Mouse (Mus musculus) stomach, embryonic 15.5 days (tissue): ENCODE results near the gene Tnnt2. TPM values are rescaled to one million over a fixed set of nuclear protein-coding genes. Genes with fewer than 3 reads are reported as not detected.

ENCODE experiments used
- ATAC-seq: fragments of 200-750 bp; cut with Nextera tagmentation; 2 replicates; pipeline ENCODE4 v1.8.0; 2017; ENCODE audit warnings: low read depth, moderate number of reproducible peaks, moderate TSS enrichment; ENCODE audit not compliant: insufficient read depth, low FRiP score
- H3K27ac ChIP-seq: fragments of 300-500 bp; sonication (generic); 2 replicates; pipeline ENCODE4 v1.5.1; 2015; ENCODE audit warnings: mild to moderate bottlenecking, inconsistent platforms
- H3K27me3 ChIP-seq: fragments of 300-500 bp; sonication (generic); replicated peaks from 2 replicates; pipeline ENCODE4 v1.6.1; 2015; ENCODE audit warnings: inconsistent platforms
- H3K36me3 ChIP-seq: fragments of 300-500 bp; sonication (generic); 2 replicates; pipeline ENCODE4 v1.6.1; 2015; ENCODE audit warnings: inconsistent platforms
- H3K4me1 ChIP-seq: fragments of 300-500 bp; sonication (generic); 2 replicates; pipeline ENCODE4 v1.6.1; 2015; ENCODE audit warnings: inconsistent platforms
- H3K4me2 ChIP-seq: fragments of 300-500 bp; sonication (generic); 2 replicates; pipeline ENCODE4 v1.6.1; 2015; ENCODE audit warnings: mild to moderate bottlenecking, inconsistent platforms
- H3K4me3 ChIP-seq: fragments of 300-500 bp; sonication (generic); replicated peaks from 2 replicates; pipeline ENCODE4 v1.5.1; 2015; ENCODE audit warnings: inconsistent platforms
- H3K9ac ChIP-seq: fragments of 300-500 bp; sonication (generic); 2 replicates; pipeline ENCODE4 v1.6.1; 2015; ENCODE audit warnings: inconsistent platforms
- H3K9me3 ChIP-seq: fragments of 300-500 bp; sonication (generic); 2 replicates; pipeline ENCODE4 v1.6.1; 2016; ENCODE audit warnings: inconsistent platforms
- WGBS: fragments of 180-500 bp; shearing (Covaris S2); methylation state at CpG from one replicate; pipeline ENCODE4 v1.1.7; 2015; 5-methylcytosine and 5-hydroxymethylcytosine counted together
- polyA plus RNA-seq: library from polyadenylated mRNA; unstranded; fragments of >200 nt; fragmentation: Nextera tagmentation; extraction: Ambion mirVana; gene quantifications from 2 replicates; pipeline ENCODE4 v1.2.1, GENCODE M21; 2015

Gene Tnnt2
- polyA plus RNA-seq, 1 experiment from 2014 or later: 18.7 TPM

- H3K36me3 ChIP-seq: no peaks in the 10 kb centered on the region
- peaks cover 22% of the 10 kb centered on the region; the same call in 1 of the 2 replicates for H3K4me1 ChIP-seq
- 66% methylated on average over 16 of the region's 16 CpGs for WGBS
- ATAC-seq: peak; percentile 24; the same call in 1 of the 2 replicates
- no peak overlapping the region for H3K9ac ChIP-seq
- peak overlapping the region; percentile 90 for H3K4me2 ChIP-seq
- H3K9me3 ChIP-seq: no peaks in the 10 kb centered on the region
- H3K27ac ChIP-seq: peak overlapping the region; percentile 86
- H3K4me3 ChIP-seq: peak overlapping the region; percentile 54
- peaks cover 30% of the 10 kb centered on the region for H3K27me3 ChIP-seq
Measured at GRCm38 (mm10) chr1:135820736-135821364, 15.3 kb upstream of the Tnnt2 start.

- WGBS: 77% methylated on average over 7 of the region's 7 CpGs
- Histone ChIP-seq H3K4me1 (peaks cover 22% of the 10 kb centered on the region; the same call in 1 of the 2 replicates), H3K9me3 (no peaks in the 10 kb centered on the region), H3K27ac (peak overlapping the region; percentile 49), H3K4me3 (peak overlapping the region; percentile 9; the same call in 1 of the 2 replicates), H3K4me2 (peak overlapping the region; percentile 90), H3K9ac (no peak overlapping the region), H3K36me3 (no peaks in the 10 kb centered on the region), H3K27me3 (peaks cover 26% of the 10 kb centered on the region)
- ATAC-seq: no peak
Measured at GRCm38 (mm10) chr1:135821780-135822179, 14.4 kb upstream of the Tnnt2 start.

- Histone ChIP-seq H3K4me2 (no peak overlapping the region), H3K27me3 (no peaks in the 10 kb centered on the region), H3K9me3 (no peaks in the 10 kb centered on the region), H3K36me3 (no peaks in the 10 kb centered on the region), H3K9ac (no peak overlapping the region), H3K4me1 (no peaks in the 10 kb centered on the region), H3K4me3 (no peak overlapping the region), H3K27ac (no peak overlapping the region)
- no peak for ATAC-seq
- 22% methylated on average over 1 of the region's 1 CpGs for WGBS
Measured at GRCm38 (mm10) chr1:135828918-135829317, 7.2 kb upstream of the Tnnt2 start.

- WGBS: 59% methylated on average over 6 of the region's 6 CpGs
- H3K4me1 ChIP-seq: peaks cover 4% of the 10 kb centered on the region; the same call in 1 of the 2 replicates
- H3K9me3 ChIP-seq: no peaks in the 10 kb centered on the region
- ATAC-seq: no peak
- H3K27me3 ChIP-seq: no peaks in the 10 kb centered on the region
- H3K4me3 ChIP-seq: no peak overlapping the region
- no peak overlapping the region for H3K27ac ChIP-seq
- no peak overlapping the region for H3K4me2 ChIP-seq
- no peak overlapping the region for H3K9ac ChIP-seq
- no peaks in the 10 kb centered on the region for H3K36me3 ChIP-seq
Measured at GRCm38 (mm10) chr1:135834206-135834859, 1.8 kb upstream of the Tnnt2 start.

GRCm38 (mm10) chr1:135834983-135835382, 1.2 kb upstream of the Tnnt2 start:
- no peaks in the 10 kb centered on the region for H3K9me3 ChIP-seq
- no peak overlapping the region for H3K4me3 ChIP-seq
- WGBS: 78% methylated on average over 8 of the region's 8 CpGs
- H3K27me3 ChIP-seq: no peaks in the 10 kb centered on the region
- peaks cover 4% of the 10 kb centered on the region; the same call in 1 of the 2 replicates for H3K4me1 ChIP-seq
- no peaks in the 10 kb centered on the region for H3K36me3 ChIP-seq
- H3K4me2 ChIP-seq: no peak overlapping the region
- H3K27ac ChIP-seq: no peak overlapping the region
- no peak overlapping the region for H3K9ac ChIP-seq
- no peak for ATAC-seq

- no peaks in the 10 kb centered on the region for H3K36me3 ChIP-seq
- H3K4me3 ChIP-seq: no peak overlapping the region
- ATAC-seq: no peak
- H3K9me3 ChIP-seq: no peaks in the 10 kb centered on the region
- no peak overlapping the region for H3K27ac ChIP-seq
- H3K4me2 ChIP-seq: no peak overlapping the region
- no peaks in the 10 kb centered on the region for H3K27me3 ChIP-seq
- H3K4me1 ChIP-seq: peaks cover 4% of the 10 kb centered on the region; the same call in 1 of the 2 replicates
- H3K9ac ChIP-seq: no peak overlapping the region
- 63% methylated on average over 4 of the region's 4 CpGs for WGBS
Measured at GRCm38 (mm10) chr1:135838626-135839025, 2.5 kb downstream of the Tnnt2 start.

- Histone ChIP-seq H3K4me2 (no peak overlapping the region), H3K9me3 (no peaks in the 10 kb centered on the region), H3K27ac (no peak overlapping the region), H3K4me3 (no peak overlapping the region), H3K36me3 (no peaks in the 10 kb centered on the region), H3K27me3 (no peaks in the 10 kb centered on the region), H3K4me1 (peaks cover 4% of the 10 kb centered on the region; the same call in 1 of the 2 replicates), H3K9ac (no peak overlapping the region)
- WGBS: 83% methylated on average over 6 of the region's 6 CpGs
- no peak for ATAC-seq
Measured at GRCm38 (mm10) chr1:135839065-135839464, 2.9 kb downstream of the Tnnt2 start.

- H3K4me3 ChIP-seq: no peak overlapping the region
- no peak overlapping the region for H3K27ac ChIP-seq
- 67% methylated on average over 15 of the region's 15 CpGs for WGBS
- no peak for ATAC-seq
- H3K4me1 ChIP-seq: peaks cover 4% of the 10 kb centered on the region; the same call in 1 of the 2 replicates
- no peak overlapping the region for H3K9ac ChIP-seq
- H3K36me3 ChIP-seq: no peaks in the 10 kb centered on the region
- no peaks in the 10 kb centered on the region for H3K9me3 ChIP-seq
- H3K27me3 ChIP-seq: no peaks in the 10 kb centered on the region
- no peak overlapping the region for H3K4me2 ChIP-seq
Measured at GRCm38 (mm10) chr1:135840675-135841395, 4.7 kb downstream of the Tnnt2 start.

GRCm38 (mm10) chr1:135843519-135844262, 7.5 kb downstream of the Tnnt2 start:
- Histone ChIP-seq H3K4me3 (no peak overlapping the region), H3K9ac (no peak overlapping the region), H3K36me3 (no peaks in the 10 kb centered on the region), H3K4me1 (no peaks in the 10 kb centered on the region), H3K27ac (no peak overlapping the region), H3K9me3 (no peaks in the 10 kb centered on the region), H3K4me2 (no peak overlapping the region), H3K27me3 (no peaks in the 10 kb centered on the region)
- WGBS: 83% methylated on average over 10 of the region's 10 CpGs
- no peak for ATAC-seq

- 62% methylated on average over 6 of the region's 6 CpGs for WGBS
- ATAC-seq: no peak
Measured at GRCm38 (mm10) chr1:135844481-135844880, 8.3 kb downstream of the Tnnt2 start.

GRCm38 (mm10) chr1:135846632-135847031, 10.5 kb downstream of the Tnnt2 start:
- Histone ChIP-seq H3K27ac (no peak overlapping the region), H3K9ac (no peak overlapping the region), H3K27me3 (no peaks in the 10 kb centered on the region), H3K36me3 (no peaks in the 10 kb centered on the region), H3K4me3 (no peak overlapping the region), H3K9me3 (no peaks in the 10 kb centered on the region), H3K4me2 (no peak overlapping the region), H3K4me1 (no peaks in the 10 kb centered on the region)
- no peak for ATAC-seq
- 71% methylated on average over 5 of the region's 5 CpGs for WGBS

More at GRCm38 (mm10) chr1:135844481-135844880, 8.3 kb downstream of the Tnnt2 start:
- Histone ChIP-seq H3K9ac (no peak overlapping the region), H3K4me3 (no peak overlapping the region), H3K4me2 (no peak overlapping the region), H3K4me1 (no peaks in the 10 kb centered on the region), H3K27me3 (no peaks in the 10 kb centered on the region), H3K9me3 (no peaks in the 10 kb centered on the region), H3K27ac (no peak overlapping the region), H3K36me3 (no peaks in the 10 kb centered on the region)
